ENCODE assay signal across 8 mouse cellular contexts in genomic region chr4:137730134-137730533, GRCm38 (mm10).
A peak's percentile ranks its signal among the peaks of the same experiment; 100 is the strongest.
DNase-seq lines count a peak whose midpoint lies in the region; ATAC-seq and TF ChIP-seq lines count a peak whose summit lies in the region.

No protein-coding gene starts in this region.

- no peak overlapping the region for H3K4me2 ChIP-seq in heart, embryonic 15.5 days
- H3K4me2 ChIP-seq in liver, embryonic 12.5 days: no peak overlapping the region
- H3K4me2 ChIP-seq in stomach, embryonic 14.5 days (replicated peaks; ENCODE audit: low read depth, low read length): no peak overlapping the region

- H3K4me3 ChIP-seq in embryonic fibroblast, embryonic 13.5 days (ENCODE audit: insufficient read depth, low read length): no peak overlapping the region
- H3K4me3 ChIP-seq in heart, embryonic 15.5 days: no peak overlapping the region
- H3K4me3 ChIP-seq in liver, embryonic 12.5 days: no peak overlapping the region
- H3K4me3 ChIP-seq in stomach, embryonic 14.5 days (ENCODE audit: low read depth, low read length): no peak overlapping the region

- no peaks in the 10 kb centered on the region for H3K9me3 ChIP-seq in heart, embryonic 15.5 days (replicated peaks)
- H3K9me3 ChIP-seq in liver, embryonic 12.5 days (replicated peaks): no peaks in the 10 kb centered on the region
- H3K9me3 ChIP-seq in stomach, embryonic 14.5 days (ENCODE audit: control insufficient read depth, low read depth, low read length): no peaks in the 10 kb centered on the region

- no peak overlapping the region for H3K27ac ChIP-seq in embryonic fibroblast, embryonic 13.5 days (ENCODE audit: insufficient read depth, low read length)
- no peak overlapping the region for H3K27ac ChIP-seq in heart, embryonic 15.5 days
- H3K27ac ChIP-seq in liver, embryonic 12.5 days: no peak overlapping the region
- no peak overlapping the region for H3K27ac ChIP-seq in stomach, embryonic 14.5 days (ENCODE audit: low read length)

- H3K27me3 ChIP-seq in heart, embryonic 15.5 days: peaks cover 80% of the 10 kb centered on the region
- H3K27me3 ChIP-seq in liver, embryonic 12.5 days (replicated peaks): peaks cover 83% of the 10 kb centered on the region
- peaks cover 18% of the 10 kb centered on the region for H3K27me3 ChIP-seq in stomach, embryonic 14.5 days (ENCODE audit: control insufficient read depth, insufficient read depth, low read length)

- no peak for TF ChIP-seq POLR2A in embryonic fibroblast, embryonic 13.5 days (IDR thresholded peaks at IDR 0.05; ENCODE audit: low read depth, low read length)

- peak; percentile 85; the same call in 1 of the 2 replicates for TF ChIP-seq CTCF in embryonic fibroblast, embryonic 13.5 days (IDR thresholded peaks at IDR 0.05; ENCODE audit: borderline replicate concordance, insufficient read depth, low read length)

- H3K9ac ChIP-seq in heart, embryonic 15.5 days: no peak overlapping the region
- no peak overlapping the region for H3K9ac ChIP-seq in liver, embryonic 12.5 days
- no peak overlapping the region for H3K9ac ChIP-seq in stomach, embryonic 14.5 days (replicated peaks; ENCODE audit: low read depth, low read length)

- 15% methylated on average over 3 of the region's 3 CpGs for WGBS in heart, embryonic 15.5 days
- WGBS in liver, embryonic 12.5 days (ENCODE audit: insufficient replicate concordance): 19% methylated on average over 3 of the region's 3 CpGs
- 16% methylated on average over 3 of the region's 3 CpGs for WGBS in stomach, embryonic 14.5 days

- no peaks in the 10 kb centered on the region for H3K36me3 ChIP-seq in heart, embryonic 15.5 days
- H3K36me3 ChIP-seq in liver, embryonic 12.5 days: no peaks in the 10 kb centered on the region
- no peaks in the 10 kb centered on the region for H3K36me3 ChIP-seq in stomach, embryonic 14.5 days (ENCODE audit: control insufficient read depth, insufficient read depth, low read length)

- peak; percentile 92 for DNase-seq in B cell, adult 2 months
- DNase-seq in brain, adult 2 months (ENCODE audit: low read depth, low spot score): peak; percentile 95
- peak; percentile 94 for DNase-seq in kidney, postnatal 10 days
- DNase-seq in neural tube, embryonic 10.5 days (ENCODE audit: extremely low spot score, low spot score): peak; percentile 93

- peak; percentile 40; the same call in 1 of the 2 replicates for ATAC-seq in heart, embryonic 15.5 days (replicated peaks; ENCODE audit: insufficient number of reproducible peaks, insufficient read depth, low FRiP score, low read depth)
- ATAC-seq in liver, embryonic 12.5 days: peak; percentile 27; the same call in 1 of the 2 replicates
- peak; percentile 5; the same call in 1 of the 2 replicates for ATAC-seq in stomach, embryonic 14.5 days (ENCODE audit: insufficient number of reproducible peaks, insufficient read depth, low FRiP score, low read depth)

- no peaks in the 10 kb centered on the region for H3K4me1 ChIP-seq in embryonic fibroblast, embryonic 13.5 days (ENCODE audit: control insufficient read depth, insufficient read depth, low read length)
- peaks cover 13% of the 10 kb centered on the region for H3K4me1 ChIP-seq in heart, embryonic 15.5 days (replicated peaks)
- peaks cover 20% of the 10 kb centered on the region for H3K4me1 ChIP-seq in liver, embryonic 12.5 days
- H3K4me1 ChIP-seq in stomach, embryonic 14.5 days (ENCODE audit: control insufficient read depth, insufficient read depth, low read length): peaks cover 15% of the 10 kb centered on the region; the same call in 1 of the 2 replicates
